Mouse (Mus musculus): ENCODE data around the gene Gm20696. TPM values are rescaled to one million over a fixed set of nuclear protein-coding genes. Genes with fewer than 3 reads are reported as not detected.

Gene Gm20696
- polyA plus RNA-seq, 1 experiment = 0.24 TPM

- WGBS = 96% methylated on average over 14 of the region's 14 CpGs
- DNase-seq (ENCODE audit: low read depth, low spot score) = no peak
These were observed 236.0 kb downstream of the Gm20696 start for GRCm38 (mm10) chr6:99430560-99430959.

GRCm38 (mm10) chr6:99429378-99430131 is 237.0 kb downstream of the Gm20696 start:
- DNase-seq (ENCODE audit: low read depth, low spot score) = no peak
- WGBS = 62% methylated on average over 16 of the region's 16 CpGs

- DNase-seq (ENCODE audit: low read depth, low spot score) = no peak
- WGBS = 72% methylated on average over 2 of the region's 2 CpGs
These were observed 237.6 kb downstream of the Gm20696 start for GRCm38 (mm10) chr6:99428961-99429360.

GRCm38 (mm10) chr6:99427301-99427700 is 239.3 kb downstream of the Gm20696 start:
- 84% methylated on average over 4 of the region's 4 CpGs for WGBS
- DNase-seq (ENCODE audit: low read depth, low spot score) = no peak

- no peak for DNase-seq (ENCODE audit: low read depth, low spot score)
- WGBS = 21% methylated on average over 3 of the region's 3 CpGs
These were observed 241.6 kb downstream of the Gm20696 start for GRCm38 (mm10) chr6:99425044-99425443.

- 84% methylated on average over 8 of the region's 8 CpGs for WGBS
- no peak for DNase-seq (ENCODE audit: low read depth, low spot score)
These were observed 245.9 kb downstream of the Gm20696 start for GRCm38 (mm10) chr6:99420666-99421065.

- WGBS = 97% methylated on average over 6 of the region's 6 CpGs
- DNase-seq (ENCODE audit: low read depth, low spot score) = no peak
These were observed 254.0 kb downstream of the Gm20696 start for GRCm38 (mm10) chr6:99412598-99412997.

- WGBS = 41% methylated on average over 5 of the region's 5 CpGs
These were observed 257.0 kb downstream of the Gm20696 start for GRCm38 (mm10) chr6:99409602-99410001.

GRCm38 (mm10) chr6:99408880-99409279 is 257.7 kb downstream of the Gm20696 start:
- DNase-seq (ENCODE audit: low read depth, low spot score) = no peak
- WGBS = 86% methylated on average over 4 of the region's 4 CpGs

More at GRCm38 (mm10) chr6:99409602-99410001, 257.0 kb downstream of the Gm20696 start:
- no peak for DNase-seq (ENCODE audit: low read depth, low spot score)

GRCm38 (mm10) chr6:99403755-99404390 is 262.7 kb downstream of the Gm20696 start:
- DNase-seq (ENCODE audit: low read depth, low spot score) = no peak
- WGBS = 74% methylated on average over 6 of the region's 6 CpGs

- WGBS = 31% methylated on average over 9 of the region's 9 CpGs
- no peak for DNase-seq (ENCODE audit: low read depth, low spot score)
These were observed 263.7 kb downstream of the Gm20696 start for GRCm38 (mm10) chr6:99402941-99403340.

GRCm38 (mm10) chr6:99402370-99402769 is 264.2 kb downstream of the Gm20696 start:
- no peak for DNase-seq (ENCODE audit: low read depth, low spot score)
- WGBS = 80% methylated on average over 3 of the region's 3 CpGs

- peak; percentile 36 for DNase-seq (ENCODE audit: low read depth, low spot score)
- WGBS = 23% methylated on average over 6 of the region's 6 CpGs
These were observed 264.8 kb downstream of the Gm20696 start for GRCm38 (mm10) chr6:99401801-99402200.

GRCm38 (mm10) chr6:99401211-99401610 is 265.4 kb downstream of the Gm20696 start:
- WGBS = 57% methylated on average over 2 of the region's 2 CpGs
- no peak for DNase-seq (ENCODE audit: low read depth, low spot score)

- no peak for DNase-seq (ENCODE audit: low read depth, low spot score)
- 64% methylated on average over 12 of the region's 12 CpGs for WGBS
These were observed 270.9 kb downstream of the Gm20696 start for GRCm38 (mm10) chr6:99395745-99396144.

GRCm38 (mm10) chr6:99394801-99395200 is 271.8 kb downstream of the Gm20696 start:
- WGBS = 59% methylated on average over 5 of the region's 5 CpGs
- no peak for DNase-seq (ENCODE audit: low read depth, low spot score)

GRCm38 (mm10) chr6:99392484-99392883 is 274.1 kb downstream of the Gm20696 start:
- DNase-seq (ENCODE audit: low read depth, low spot score) = no peak
- WGBS = 90% methylated on average over 6 of the region's 6 CpGs

GRCm38 (mm10) chr6:99388741-99389675 is 277.6 kb downstream of the Gm20696 start:
- no peak for DNase-seq (ENCODE audit: low read depth, low spot score)
- WGBS = 60% methylated on average over 19 of the region's 19 CpGs

- 72% methylated on average over 5 of the region's 5 CpGs for WGBS
- no peak for DNase-seq (ENCODE audit: low read depth, low spot score)
These were observed 278.6 kb downstream of the Gm20696 start for GRCm38 (mm10) chr6:99388023-99388422.

- DNase-seq (ENCODE audit: low read depth, low spot score) = no peak
- WGBS = 84% methylated on average over 2 of the region's 2 CpGs
These were observed 281.5 kb downstream of the Gm20696 start for GRCm38 (mm10) chr6:99385059-99385604.
